Mouse (Mus musculus) frontal cortex, postnatal 25 days (tissue): ENCODE results near the gene Synpr.
A peak's percentile ranks its signal among the peaks of the same experiment; 100 is the strongest.
"Not testable (repeated sequence)": the region's sequence is repeated elsewhere in the genome, so short reads cannot be mapped to it uniquely, and the experiment has no call there.

ENCODE experiments used
- DNase-seq, 2 experiments: peaks; one replicate each; pipeline ENCODE4 v3.0.0; 2022; ENCODE audit warnings: low spot score in 2 of 2

Gene Synpr

GRCm38 (mm10) chr14:13284091-13284844 lies at the start of gene Synpr:
TSS of gene Synpr (plus strand) at chr14:13284780.
- DNase-seq = peak; percentile 31 to 40

GRCm38 (mm10) chr14:13236929-13237328 lies 47.7 kb upstream of the Synpr start:
- DNase-seq = peak in 1 of 2 experiments; percentile 8

- DNase-seq = no peak
These were observed 37.1 kb upstream of the Synpr start for GRCm38 (mm10) chr14:13247431-13247830.

GRCm38 (mm10) chr14:13249361-13249760 lies 35.2 kb upstream of the Synpr start:
- DNase-seq = no peak

GRCm38 (mm10) chr14:13252594-13252993 lies 32.0 kb upstream of the Synpr start:
- DNase-seq = no peak

- DNase-seq = not testable (repeated sequence)
These were observed 29.8 kb upstream of the Synpr start for GRCm38 (mm10) chr14:13254741-13255140.

- DNase-seq = no peak
These were observed 22.2 kb upstream of the Synpr start for GRCm38 (mm10) chr14:13262406-13262805.

- DNase-seq = no peak
These were observed 18.2 kb upstream of the Synpr start for GRCm38 (mm10) chr14:13266331-13266730.

- DNase-seq = no peak
These were observed 17.4 kb upstream of the Synpr start for GRCm38 (mm10) chr14:13267181-13267580.

- no peak for DNase-seq
These were observed 1.4 kb upstream of the Synpr start for GRCm38 (mm10) chr14:13283211-13283610.

GRCm38 (mm10) chr14:13284845-13285198 lies 242 bp downstream of the Synpr start:
- DNase-seq = no peak

- no peak for DNase-seq
These were observed 956 bp downstream of the Synpr start for GRCm38 (mm10) chr14:13285341-13286130.

GRCm38 (mm10) chr14:13294200-13294599 lies 9.6 kb downstream of the Synpr start:
- DNase-seq = no peak

- no peak for DNase-seq
These were observed 29.7 kb downstream of the Synpr start for GRCm38 (mm10) chr14:13314323-13314722.

- no peak for DNase-seq
These were observed 43.9 kb downstream of the Synpr start for GRCm38 (mm10) chr14:13328461-13328860.

GRCm38 (mm10) chr14:13332497-13333306 lies 48.1 kb downstream of the Synpr start:
- DNase-seq = no peak

GRCm38 (mm10) chr14:13333372-13333771 lies 48.8 kb downstream of the Synpr start:
- no peak for DNase-seq

GRCm38 (mm10) chr14:13336162-13336561 lies 51.6 kb downstream of the Synpr start:
- DNase-seq = no peak

GRCm38 (mm10) chr14:13340688-13341087 lies 56.1 kb downstream of the Synpr start:
- DNase-seq = no peak

GRCm38 (mm10) chr14:13344240-13344639 lies 59.7 kb downstream of the Synpr start:
- DNase-seq = no peak

GRCm38 (mm10) chr14:13349170-13349865 lies 64.7 kb downstream of the Synpr start:
- no peak for DNase-seq

GRCm38 (mm10) chr14:13354154-13354553 lies 69.6 kb downstream of the Synpr start:
- DNase-seq = no peak
